In the genomic region with DNA sequence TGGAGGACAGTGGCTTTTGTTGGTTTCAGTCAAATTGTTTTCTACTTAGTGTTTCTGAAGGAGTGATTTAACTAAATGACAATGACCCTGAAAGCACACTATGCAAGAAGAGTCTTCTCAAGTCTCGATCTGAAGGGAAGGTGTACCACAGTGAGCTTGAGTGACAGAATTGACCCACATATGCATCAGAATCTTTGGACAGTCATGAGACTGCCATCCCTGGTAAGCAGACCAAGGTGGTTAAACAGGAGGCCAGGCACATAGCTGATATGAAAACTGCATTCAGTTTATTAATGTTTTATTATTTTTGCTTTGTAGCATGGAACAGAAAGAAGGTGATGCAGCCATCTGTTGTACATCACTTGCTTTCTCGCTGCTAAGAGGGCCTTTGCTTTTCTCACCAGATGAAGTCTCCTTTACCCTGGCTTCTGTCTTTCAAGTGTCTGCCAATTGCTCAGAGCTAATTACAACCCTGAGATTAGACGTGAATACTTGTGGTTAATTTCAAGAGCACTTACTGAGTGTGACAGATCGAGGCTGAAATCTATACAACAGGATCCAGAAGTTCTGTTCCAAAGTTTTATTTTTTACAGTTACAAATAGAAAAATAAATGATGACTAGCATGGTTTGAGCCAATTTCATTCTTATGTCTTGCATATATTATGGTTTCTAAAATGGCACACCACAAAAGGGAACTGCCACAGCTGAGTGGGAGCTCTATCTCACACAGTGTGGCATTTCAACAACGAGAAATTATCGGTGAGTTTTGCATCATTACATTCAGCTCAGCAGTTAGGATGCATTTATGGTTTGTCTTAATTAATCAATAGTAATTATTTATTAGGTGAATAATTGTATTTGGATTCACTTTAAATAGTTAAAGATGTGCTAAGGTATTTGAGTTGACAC, we compare ENCODE assay signal across 12 mouse cellular contexts.
"Had no signal": no experiment of that assay in that cellular context is flagged by ENCODE, and none has a peak within 500 bp of the region (broad histone marks: within the 10 kb centered on the region; RNA-seq: fewer than 3 reads in every experiment).

No protein-coding gene starts in this region.

- ATAC-seq: midbrain, embryonic 16.5 days had no signal

- H3K27ac ChIP-seq: limb, embryonic 13.5 days; liver, embryonic 14.5 days; midbrain, embryonic 12.5 days; neural tube, embryonic 13.5 days had no signal

- H3K27me3 ChIP-seq: limb, embryonic 13.5 days; midbrain, embryonic 12.5 days; neural tube, embryonic 13.5 days had no signal

- H3K4me2 ChIP-seq: limb, embryonic 13.5 days; midbrain, embryonic 12.5 days; neural tube, embryonic 13.5 days had no signal

- DNase-seq: left cerebral cortex, postnatal 4 days; lung, adult 18-20 months; retina, postnatal 1 day; right cerebral cortex, postnatal 4 days; spleen, adult 18-20 months; thymus, adult 18-20 months; thymus, postnatal 14 days had no signal

- H3K4me1 ChIP-seq: limb, embryonic 13.5 days; midbrain, embryonic 12.5 days; neural tube, embryonic 13.5 days had no signal

- H3K4me3 ChIP-seq: limb, embryonic 13.5 days; midbrain, embryonic 12.5 days; neural tube, embryonic 13.5 days had no signal

- H3K9me3 ChIP-seq: limb, embryonic 13.5 days; midbrain, embryonic 12.5 days; neural tube, embryonic 13.5 days had no signal

- H3K36me3 ChIP-seq: limb, embryonic 13.5 days; midbrain, embryonic 12.5 days; neural tube, embryonic 13.5 days had no signal

- H3K9ac ChIP-seq: limb, embryonic 13.5 days; liver, embryonic 14.5 days; midbrain, embryonic 12.5 days; neural tube, embryonic 13.5 days had no signal
